Mouse (Mus musculus) C2C12 (cell line): Measurements from ENCODE around the gene Ap1s1.

Source experiments
- CTCF ChIP-seq: IDR thresholded peaks from one replicate; pipeline ENCODE4 v1.5.1; 2011; ENCODE audit not compliant: control insufficient read depth, insufficient read depth, insufficient read length
- MAX ChIP-seq: IDR thresholded peaks from one replicate; pipeline ENCODE4 v1.6.1; 2011; ENCODE audit warnings: mild to moderate bottlenecking, control low read depth
- USF1 ChIP-seq: IDR thresholded peaks from one replicate; pipeline ENCODE4 v1.6.1; 2011; ENCODE audit warnings: low read depth, mild to moderate bottlenecking, control low read depth, moderate library complexity

DNA sequence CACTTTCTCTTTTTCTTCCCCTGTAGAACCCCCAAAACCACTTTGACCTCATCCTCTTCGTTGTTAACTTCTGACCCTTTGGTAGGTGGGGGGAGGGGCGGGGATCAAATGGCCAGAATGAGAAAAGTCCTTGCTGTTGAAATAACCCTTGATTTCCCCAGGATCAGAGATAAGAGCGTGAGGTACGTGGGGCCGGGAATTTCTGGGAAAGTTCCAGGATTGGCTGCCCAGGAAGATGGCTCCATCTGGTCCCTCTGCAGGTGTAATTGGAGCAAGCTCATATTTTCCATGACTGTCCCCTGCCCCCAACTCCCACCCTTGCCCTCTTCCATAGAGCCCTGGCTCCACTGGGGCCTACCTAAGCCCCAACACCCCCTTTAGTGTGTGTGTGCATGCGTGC is 29.8 kb upstream of the Ap1s1 start:
- TF ChIP-seq CTCF: no peak
- TF ChIP-seq MAX: no peak
- no peak for TF ChIP-seq USF1
